Mouse (Mus musculus) E14TG2a.4 (cell line): ENCODE results near the gene Acta1.
A peak's percentile ranks its signal among the peaks of the same experiment; 100 is the strongest.

Experiments used
- H3K27me3 ChIP-seq: 2 replicates; pipeline ENCODE4 v1.6.1; 2014; ENCODE audit warnings: low read length, control low read depth; ENCODE audit not compliant: insufficient read depth
- H3K36me3 ChIP-seq: 2 replicates; pipeline ENCODE4 v1.6.1; 2014; ENCODE audit warnings: low read length, control low read depth; ENCODE audit not compliant: insufficient read depth
- H3K4me1 ChIP-seq: replicated peaks from 2 replicates; pipeline ENCODE4 v1.6.1; 2014; ENCODE audit warnings: low read depth, low read length, control low read depth
- H3K4me3 ChIP-seq: replicated peaks from 2 replicates; pipeline ENCODE4 v1.5.1; 2014; ENCODE audit warnings: mild to moderate bottlenecking, low read length
- H3K9me3 ChIP-seq: 2 replicates; pipeline ENCODE4 v1.6.1; 2014; ENCODE audit warnings: low read length, control low read depth
- CTCF ChIP-seq: conservative IDR thresholded peaks from 2 replicates; pipeline ENCODE4 v1.5.1; 2014; ENCODE audit warnings: low read length
- NANOG ChIP-seq: IDR thresholded peaks from 2 replicates; pipeline ENCODE4 v1.6.1; 2014; ENCODE audit warnings: borderline replicate concordance, low read length, mixed read lengths
- POU5F1 ChIP-seq: IDR thresholded peaks from 2 replicates; pipeline ENCODE4 v1.6.1; 2014; ENCODE audit warnings: low read length, borderline replicate concordance

The Acta1 gene

GRCm38 (mm10) chr8:123858574-123858940, 36.0 kb downstream of the Acta1 start:
- no peaks in the 10 kb centered on the region for H3K36me3 ChIP-seq
- H3K4me1 ChIP-seq, result peaks cover 33% of the 10 kb centered on the region
- H3K4me3 ChIP-seq, result peak overlapping the region; percentile 98
- peaks cover 33% of the 10 kb centered on the region for H3K27me3 ChIP-seq
- H3K9me3 ChIP-seq, result 0 out of 2 replicates have a peak, but pooled peaks cover 3% of the 10 kb centered on the region
- no peak for TF ChIP-seq POU5F1
- no peak for TF ChIP-seq NANOG
- no peak for TF ChIP-seq CTCF

- peaks cover 38% of the 10 kb centered on the region for H3K4me1 ChIP-seq
- H3K36me3 ChIP-seq, result no peaks in the 10 kb centered on the region
- no peak overlapping the region for H3K4me3 ChIP-seq
- TF ChIP-seq NANOG (no peak), CTCF (no peak), POU5F1 (no peak)
- H3K27me3 ChIP-seq, result peaks cover 24% of the 10 kb centered on the region
- 0 out of 2 replicates have a peak, but pooled peaks cover 3% of the 10 kb centered on the region for H3K9me3 ChIP-seq
Observed at GRCm38 (mm10) chr8:123857361-123857760, 37.2 kb downstream of the Acta1 start.

- H3K27me3 ChIP-seq, result peaks cover 4% of the 10 kb centered on the region
- peaks cover 7% of the 10 kb centered on the region for H3K36me3 ChIP-seq
- H3K4me1 ChIP-seq, result peaks cover 55% of the 10 kb centered on the region
- TF ChIP-seq POU5F1 (no peak), CTCF (no peak), NANOG (no peak)
- H3K9me3 ChIP-seq, result 0 out of 2 replicates have a peak, but pooled peaks cover 3% of the 10 kb centered on the region
- no peak overlapping the region for H3K4me3 ChIP-seq
Observed at GRCm38 (mm10) chr8:123854733-123855475, 39.6 kb downstream of the Acta1 start.

DNA sequence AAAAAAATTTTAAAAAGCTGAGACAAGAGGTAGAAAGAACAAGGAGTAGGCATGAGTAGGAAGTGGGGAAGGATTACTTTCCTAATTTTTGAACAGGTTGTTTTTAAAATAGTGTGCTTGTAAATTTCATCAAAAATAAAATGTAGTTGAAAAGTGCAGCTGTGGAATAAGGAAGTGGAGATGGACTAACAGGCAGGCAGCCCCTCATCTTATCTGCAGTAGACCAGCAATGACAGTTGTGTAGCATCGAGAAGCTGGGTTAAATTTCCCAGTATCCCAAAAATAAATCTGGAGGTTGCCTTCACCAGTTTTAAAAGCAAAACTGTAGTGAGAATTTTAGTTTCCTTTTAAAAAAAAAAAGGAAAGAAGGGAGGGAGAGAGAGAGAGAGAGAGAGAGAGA, 40.3 kb downstream of the Acta1 start:
- Histone ChIP-seq H3K4me3 (no peak overlapping the region), H3K36me3 (peaks cover 7% of the 10 kb centered on the region), H3K9me3 (0 out of 2 replicates have a peak, but pooled peaks cover 3% of the 10 kb centered on the region), H3K4me1 (peaks cover 57% of the 10 kb centered on the region), H3K27me3 (peaks cover 4% of the 10 kb centered on the region; the same call in 1 of the 2 replicates)
- no peak for TF ChIP-seq NANOG
- no peak for TF ChIP-seq CTCF
- no peak for TF ChIP-seq POU5F1

- Histone ChIP-seq H3K27me3 (no peaks in the 10 kb centered on the region), H3K36me3 (peaks cover 7% of the 10 kb centered on the region), H3K4me1 (peaks cover 67% of the 10 kb centered on the region), H3K4me3 (no peak overlapping the region), H3K9me3 (0 out of 2 replicates have a peak, but pooled peaks cover 3% of the 10 kb centered on the region)
- TF ChIP-seq NANOG (no peak), CTCF (no peak), POU5F1 (no peak)
Observed at GRCm38 (mm10) chr8:123851590-123851989, 43.0 kb downstream of the Acta1 start.

- TF ChIP-seq NANOG, result no peak
- TF ChIP-seq CTCF, result no peak
- no peak for TF ChIP-seq POU5F1
- Histone ChIP-seq H3K4me3 (peak overlapping the region; percentile 90), H3K36me3 (peaks cover 16% of the 10 kb centered on the region)
Observed at GRCm38 (mm10) chr8:123849352-123849751, 45.2 kb downstream of the Acta1 start.

GRCm38 (mm10) chr8:123847546-123847945, 47.0 kb downstream of the Acta1 start:
- H3K27me3 ChIP-seq, result no peaks in the 10 kb centered on the region
- TF ChIP-seq POU5F1, result no peak
- TF ChIP-seq NANOG, result no peak
- TF ChIP-seq CTCF, result no peak
- peaks cover 57% of the 10 kb centered on the region for H3K4me1 ChIP-seq
- H3K36me3 ChIP-seq, result peaks cover 19% of the 10 kb centered on the region
- H3K9me3 ChIP-seq, result no peaks in the 10 kb centered on the region
- H3K4me3 ChIP-seq, result no peak overlapping the region

More at GRCm38 (mm10) chr8:123849352-123849751, 45.2 kb downstream of the Acta1 start:
- H3K9me3 ChIP-seq, result no peaks in the 10 kb centered on the region
- H3K27me3 ChIP-seq, result no peaks in the 10 kb centered on the region
- H3K4me1 ChIP-seq, result peaks cover 58% of the 10 kb centered on the region

GRCm38 (mm10) chr8:123846509-123846908, 48.0 kb downstream of the Acta1 start:
- H3K4me3 ChIP-seq, result 0 out of 2 replicates have a peak overlapping the region, but pooled peaks have one; percentile 23
- H3K27me3 ChIP-seq, result no peaks in the 10 kb centered on the region
- peaks cover 62% of the 10 kb centered on the region for H3K4me1 ChIP-seq
- no peaks in the 10 kb centered on the region for H3K9me3 ChIP-seq
- H3K36me3 ChIP-seq, result peaks cover 18% of the 10 kb centered on the region
- no peak for TF ChIP-seq NANOG
- no peak for TF ChIP-seq CTCF
- no peak for TF ChIP-seq POU5F1

GRCm38 (mm10) chr8:123845991-123846390, 48.6 kb downstream of the Acta1 start:
- no peak overlapping the region for H3K4me3 ChIP-seq
- H3K4me1 ChIP-seq, result peaks cover 62% of the 10 kb centered on the region
- H3K36me3 ChIP-seq, result peaks cover 16% of the 10 kb centered on the region
- H3K27me3 ChIP-seq, result no peaks in the 10 kb centered on the region
- TF ChIP-seq NANOG, result no peak
- no peak for TF ChIP-seq CTCF
- no peak for TF ChIP-seq POU5F1
- H3K9me3 ChIP-seq, result no peaks in the 10 kb centered on the region
